Mouse (Mus musculus): ENCODE data around the gene Cox14. TPM values are rescaled to one million over a fixed set of nuclear protein-coding genes. Genes with fewer than 3 reads are reported as not detected.

The Cox14 gene
- total and polyA plus RNA-seq, 2 experiments from 2014 or later: 69.0 to 177 TPM

DNA sequence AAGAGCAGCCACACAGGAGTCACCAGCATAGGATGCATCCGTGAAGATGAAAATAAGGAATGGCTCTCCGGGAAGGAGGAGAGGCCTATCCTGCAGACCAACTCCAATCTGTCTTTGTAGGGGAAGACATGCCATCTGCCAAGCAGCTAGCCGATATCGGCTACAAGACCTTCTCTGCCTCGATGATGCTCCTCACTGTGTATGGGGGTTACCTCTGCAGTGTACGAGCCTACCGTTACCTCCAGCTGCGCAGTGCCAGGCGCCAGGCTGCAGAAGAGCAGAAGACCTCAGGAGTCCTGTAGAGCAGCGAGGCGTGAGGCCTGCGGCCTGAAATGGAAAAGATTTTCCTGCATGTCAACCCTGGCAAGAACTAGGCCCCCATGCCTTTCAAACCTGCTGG is 2.1 kb downstream of the Cox14 start:
- no peaks in the 10 kb centered on the region for H3K9me3 ChIP-seq (ENCODE audit: low read length)
- 96% methylated on average over 12 of the region's 12 CpGs for WGBS
- no peak for ATAC-seq
- no peak for TF ChIP-seq CTCF (IDR thresholded peaks at IDR 0.05; ENCODE audit: low read depth)
- H3K27me3 ChIP-seq (ENCODE audit: insufficient read depth, low read length): no peaks in the 10 kb centered on the region
- H3K4me1 ChIP-seq (ENCODE audit: insufficient read depth): no peaks in the 10 kb centered on the region
- no peak overlapping the region for H3K9ac ChIP-seq
- H3K4me3 ChIP-seq (ENCODE audit: low read depth, low read length): no peak overlapping the region
- no peak overlapping the region for H3K27ac ChIP-seq (ENCODE audit: low read depth, low read length)
- H3K36me3 ChIP-seq (ENCODE audit: insufficient read depth): peaks cover 18% of the 10 kb centered on the region
- no peak overlapping the region for H3K4me2 ChIP-seq (ENCODE audit: low read depth)
- DNase-seq: no peak

DNA sequence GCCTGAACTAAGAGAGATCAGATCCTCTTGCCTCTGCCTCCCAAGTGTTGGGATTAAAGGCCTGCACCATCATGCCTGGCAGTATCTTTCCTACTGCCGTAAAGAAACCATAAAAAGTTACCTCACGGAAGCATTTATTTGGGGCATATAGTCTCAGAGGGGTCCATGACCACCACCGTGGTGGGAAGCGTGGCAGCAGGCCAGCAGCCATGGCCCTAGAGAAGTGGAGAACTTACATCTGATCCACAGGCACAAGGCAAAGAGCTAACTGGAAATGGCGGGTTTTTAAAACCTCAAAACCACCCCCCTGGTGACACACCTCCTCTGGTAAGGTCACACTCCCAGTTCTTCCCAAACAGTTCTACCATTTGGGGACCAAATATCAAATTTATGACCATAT is 2.8 kb downstream of the Cox14 start:
- ATAC-seq: no peak

DNA sequence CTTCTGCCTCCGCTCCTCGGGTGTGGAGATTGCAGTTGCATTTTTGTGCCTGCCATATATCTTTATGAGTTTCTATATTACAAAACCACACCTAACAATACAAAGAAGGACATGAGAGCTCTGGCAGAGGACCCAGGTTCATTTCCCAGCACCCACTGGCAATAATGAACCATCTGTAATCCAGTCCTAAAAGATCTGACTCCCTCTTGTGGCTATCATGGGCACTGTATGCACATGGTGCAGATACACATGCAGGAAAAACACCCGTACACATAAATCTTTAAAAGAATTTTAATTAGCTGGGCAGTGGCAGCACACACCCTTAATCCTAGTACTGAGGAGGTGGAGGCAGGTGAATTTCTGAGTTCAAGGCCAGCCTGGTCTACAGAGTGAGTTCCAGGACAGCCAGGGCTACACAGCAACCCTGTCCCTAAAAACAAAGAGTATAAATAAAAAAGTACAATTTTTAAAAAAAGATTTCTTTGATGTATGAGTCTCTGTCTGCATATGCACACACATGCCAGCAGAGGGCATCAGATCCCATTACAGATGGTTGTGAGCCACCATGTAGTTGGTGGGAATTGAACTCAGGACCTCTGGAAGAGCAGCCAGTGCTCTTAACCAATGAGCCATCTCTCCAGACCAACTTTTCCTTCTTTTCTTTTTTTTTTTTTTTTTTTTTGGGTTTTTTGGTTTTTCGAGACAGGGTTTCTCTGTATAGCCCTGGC is 3.8 kb downstream of the Cox14 start:
- no peak overlapping the region for H3K27ac ChIP-seq (ENCODE audit: low read depth, low read length)
- H3K4me1 ChIP-seq (ENCODE audit: insufficient read depth): no peaks in the 10 kb centered on the region
- DNase-seq: no peak
- WGBS: 94% methylated on average over 3 of the region's 4 CpGs
- H3K9me3 ChIP-seq (ENCODE audit: low read length): no peaks in the 10 kb centered on the region
- ATAC-seq: no peak
- H3K36me3 ChIP-seq (ENCODE audit: insufficient read depth): peaks cover 12% of the 10 kb centered on the region; the same call in 1 of the 2 replicates
- H3K9ac ChIP-seq: no peak overlapping the region
- no peaks in the 10 kb centered on the region for H3K27me3 ChIP-seq (ENCODE audit: insufficient read depth, low read length)
- no peak overlapping the region for H3K4me3 ChIP-seq (ENCODE audit: low read depth, low read length)
- no peak overlapping the region for H3K4me2 ChIP-seq (ENCODE audit: low read depth)
- no peak; the same call in 1 of the 2 replicates for TF ChIP-seq CTCF (IDR thresholded peaks at IDR 0.05; ENCODE audit: low read depth)

More for the DNA sequence above, 2.8 kb downstream of the Cox14 start:
- no peak overlapping the region for H3K4me3 ChIP-seq (ENCODE audit: low read depth, low read length)
- no peaks in the 10 kb centered on the region for H3K4me1 ChIP-seq (ENCODE audit: insufficient read depth)
- DNase-seq: no peak
- WGBS: 95% methylated on average over 5 of the region's 5 CpGs
- no peak overlapping the region for H3K4me2 ChIP-seq (ENCODE audit: low read depth)
- no peaks in the 10 kb centered on the region for H3K27me3 ChIP-seq (ENCODE audit: insufficient read depth, low read length)
- no peak overlapping the region for H3K27ac ChIP-seq (ENCODE audit: low read depth, low read length)
- peaks cover 16% of the 10 kb centered on the region for H3K36me3 ChIP-seq (ENCODE audit: insufficient read depth)
- TF ChIP-seq CTCF (IDR thresholded peaks at IDR 0.05; ENCODE audit: low read depth): no peak
- no peak overlapping the region for H3K9ac ChIP-seq
- no peaks in the 10 kb centered on the region for H3K9me3 ChIP-seq (ENCODE audit: low read length)

DNA sequence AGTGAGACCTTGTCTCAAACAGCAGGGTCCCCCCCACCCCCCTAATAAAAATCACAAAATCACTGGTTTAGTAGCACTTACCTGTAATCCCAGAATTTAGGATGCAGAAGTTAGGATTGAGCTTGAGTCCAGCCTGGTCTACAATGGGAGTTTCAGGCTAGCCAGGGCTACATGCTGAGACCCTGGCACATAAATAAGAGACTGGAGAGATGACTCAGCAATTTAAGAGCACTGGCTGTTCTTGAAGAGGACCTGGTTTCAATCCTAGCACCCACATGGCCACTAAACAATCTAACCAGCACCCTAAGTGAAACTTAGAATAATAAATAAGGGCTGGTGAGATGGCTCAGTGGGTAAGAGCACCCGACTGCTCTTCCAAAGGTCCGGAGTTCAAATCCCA is 5.7 kb downstream of the Cox14 start:
- WGBS: 100% methylated on average over 2 of the region's 2 CpGs
- Histone ChIP-seq H3K27me3 (ENCODE audit: insufficient read depth, low read length) (no peaks in the 10 kb centered on the region), H3K27ac (ENCODE audit: low read depth, low read length) (no peak overlapping the region), H3K4me3 (ENCODE audit: low read depth, low read length) (no peak overlapping the region), H3K36me3 (ENCODE audit: insufficient read depth) (peaks cover 23% of the 10 kb centered on the region; the same call in 1 of the 2 replicates), H3K4me1 (ENCODE audit: insufficient read depth) (no peaks in the 10 kb centered on the region), H3K4me2 (ENCODE audit: low read depth) (no peak overlapping the region), H3K9ac (no peak overlapping the region), H3K9me3 (ENCODE audit: low read length) (no peaks in the 10 kb centered on the region)
- DNase-seq (no peak), ATAC-seq (no peak)
- no peak for TF ChIP-seq CTCF (IDR thresholded peaks at IDR 0.05; ENCODE audit: low read depth)

DNA sequence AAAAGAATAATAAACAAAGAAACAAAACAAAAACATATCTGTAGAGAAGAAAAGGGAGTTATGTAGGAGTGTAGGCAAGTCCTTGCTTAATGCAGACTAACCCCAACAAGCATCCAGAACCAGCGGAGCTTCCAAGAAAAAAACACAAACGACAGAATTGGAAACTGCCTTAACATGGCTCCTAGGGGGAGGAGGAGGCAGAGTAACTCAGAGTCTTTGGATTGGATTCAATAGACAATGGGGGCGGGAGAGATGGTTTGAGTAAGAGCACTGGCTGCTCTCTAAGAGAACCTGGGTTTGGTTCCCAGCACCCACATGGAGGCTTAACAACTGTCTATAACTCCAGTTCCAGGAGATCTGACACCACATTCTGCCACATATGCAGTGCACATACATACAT is 6.3 kb downstream of the Cox14 start:
- no peaks in the 10 kb centered on the region for H3K4me1 ChIP-seq (ENCODE audit: insufficient read depth)
- WGBS: 88% methylated on average over 3 of the region's 3 CpGs
- no peak overlapping the region for H3K27ac ChIP-seq (ENCODE audit: low read depth, low read length)
- H3K4me3 ChIP-seq (ENCODE audit: low read depth, low read length): no peak overlapping the region
- TF ChIP-seq CTCF (IDR thresholded peaks at IDR 0.05; ENCODE audit: low read depth): no peak
- no peak overlapping the region for H3K9ac ChIP-seq
- H3K36me3 ChIP-seq (ENCODE audit: insufficient read depth): peaks cover 27% of the 10 kb centered on the region
- no peak for ATAC-seq
- no peak for DNase-seq
- H3K27me3 ChIP-seq (ENCODE audit: insufficient read depth, low read length): no peaks in the 10 kb centered on the region
- no peaks in the 10 kb centered on the region for H3K9me3 ChIP-seq (ENCODE audit: low read length)
- no peak overlapping the region for H3K4me2 ChIP-seq (ENCODE audit: low read depth)

DNA sequence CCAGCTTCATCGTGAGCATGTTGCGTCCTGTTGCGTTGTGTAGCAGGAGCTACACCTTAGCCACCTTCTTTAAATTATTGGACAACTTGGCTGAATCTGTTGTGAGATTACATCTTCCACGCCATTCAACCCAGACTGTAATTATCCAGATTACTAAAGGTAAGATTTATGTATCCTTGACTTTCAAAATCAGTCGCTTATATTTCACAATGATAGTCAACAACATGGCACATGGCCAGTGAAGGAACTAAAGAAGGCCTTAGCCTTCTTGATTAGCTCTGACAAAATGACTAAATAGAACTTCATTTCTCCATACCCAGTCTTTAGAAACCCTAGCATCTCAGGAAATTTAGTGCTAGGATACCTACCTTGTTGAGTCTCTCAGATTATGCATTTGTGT is 7.8 kb downstream of the Cox14 start:
- no peak for ATAC-seq
- H3K9ac ChIP-seq: no peak overlapping the region
- H3K27me3 ChIP-seq (ENCODE audit: insufficient read depth, low read length): no peaks in the 10 kb centered on the region
- H3K4me2 ChIP-seq (ENCODE audit: low read depth): no peak overlapping the region
- H3K4me3 ChIP-seq (ENCODE audit: low read depth, low read length): no peak overlapping the region
- H3K36me3 ChIP-seq (ENCODE audit: insufficient read depth): peaks cover 35% of the 10 kb centered on the region
- H3K27ac ChIP-seq (ENCODE audit: low read depth, low read length): no peak overlapping the region
- 94% methylated on average over 5 of the region's 5 CpGs for WGBS
- H3K9me3 ChIP-seq (ENCODE audit: low read length): no peaks in the 10 kb centered on the region
- H3K4me1 ChIP-seq (ENCODE audit: insufficient read depth): no peaks in the 10 kb centered on the region
- DNase-seq: no peak
- TF ChIP-seq CTCF (IDR thresholded peaks at IDR 0.05; ENCODE audit: low read depth): no peak

DNA sequence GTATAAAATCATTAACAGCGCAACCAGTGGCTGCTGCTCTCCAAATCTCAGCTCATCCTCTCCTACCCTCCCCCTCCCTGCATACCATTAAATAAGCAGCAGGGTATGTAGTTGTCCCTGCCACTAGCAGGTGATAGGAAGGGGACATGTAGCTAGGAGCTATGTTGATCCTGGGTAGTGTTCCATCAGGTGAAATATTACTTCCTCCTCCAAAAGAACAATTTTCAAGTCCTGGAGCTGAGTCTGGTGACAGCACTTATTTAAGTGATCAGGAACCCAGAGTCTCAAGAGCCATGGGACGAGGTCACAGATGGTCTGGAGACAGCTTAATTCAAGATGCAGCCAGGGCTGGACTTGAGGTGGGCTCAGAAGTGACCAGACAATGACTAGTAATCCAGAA is 10.2 kb downstream of the Cox14 start:
- WGBS: 97% methylated on average over 2 of the region's 2 CpGs
- H3K4me3 ChIP-seq (ENCODE audit: low read depth, low read length): no peak overlapping the region
- no peak overlapping the region for H3K4me2 ChIP-seq (ENCODE audit: low read depth)
- no peak overlapping the region for H3K27ac ChIP-seq (ENCODE audit: low read depth, low read length)
- no peak overlapping the region for H3K9ac ChIP-seq
- H3K9me3 ChIP-seq (ENCODE audit: low read length): no peaks in the 10 kb centered on the region
- DNase-seq (no peak), ATAC-seq (no peak)
- no peaks in the 10 kb centered on the region for H3K27me3 ChIP-seq (ENCODE audit: insufficient read depth, low read length)
- no peaks in the 10 kb centered on the region for H3K4me1 ChIP-seq (ENCODE audit: insufficient read depth)
- no peak for TF ChIP-seq CTCF (IDR thresholded peaks at IDR 0.05; ENCODE audit: low read depth)
- H3K36me3 ChIP-seq (ENCODE audit: insufficient read depth): peaks cover 47% of the 10 kb centered on the region
